In genomic region chr9:96632073-96632690, GRCm38 (mm10) we compare ENCODE assay signal across 8 mouse cellular contexts. TPM values are rescaled to one million over a fixed set of nuclear protein-coding genes. Genes with fewer than 3 reads are reported as not detected.
DNase-seq lines count a peak whose midpoint lies in the region; ATAC-seq and TF ChIP-seq lines count a peak whose summit lies in the region.

No protein-coding gene starts in this region.

- no peak for DNase-seq in left cerebral cortex, adult 2 months (ENCODE audit: extremely low spot score in 1 of 2, low spot score in 2 of 2)
- no peak for DNase-seq in left cerebral cortex, adult 9 months (ENCODE audit: low spot score in 2 of 2)
- peak; percentile 59 for DNase-seq in large intestine, adult 2 months (ENCODE audit: low read depth, low spot score)
- no peak for DNase-seq in thymus, postnatal 4 days
- no peak for DNase-seq in lung, postnatal 4 days
- no peak for DNase-seq in frontal cortex, postnatal 36 days (ENCODE audit: low spot score in 2 of 2)

- no peaks in the 10 kb centered on the region for H3K36me3 ChIP-seq in forebrain, embryonic 16.5 days (ENCODE audit: control insufficient read depth, insufficient read depth)
- no peaks in the 10 kb centered on the region for H3K36me3 ChIP-seq in neural tube, embryonic 15.5 days

- 57% methylated on average over 6 of the region's 6 CpGs for WGBS in forebrain, embryonic 16.5 days
- 28% methylated on average over 6 of the region's 6 CpGs for WGBS in large intestine, adult 2 months
- WGBS in neural tube, embryonic 15.5 days: 63% methylated on average over 6 of the region's 6 CpGs

- H3K9ac ChIP-seq in forebrain, embryonic 16.5 days (replicated peaks; ENCODE audit: low read depth, low read length): peak overlapping the region; percentile 97; the same call in 1 of the 2 replicates
- no peak overlapping the region for H3K9ac ChIP-seq in neural tube, embryonic 15.5 days (replicated peaks)

- peaks cover 9% of the 10 kb centered on the region for H3K4me1 ChIP-seq in forebrain, embryonic 16.5 days (replicated peaks; ENCODE audit: control insufficient read depth, insufficient read depth, low read length)
- H3K4me1 ChIP-seq in neural tube, embryonic 15.5 days: peaks cover 16% of the 10 kb centered on the region

- TF ChIP-seq CTCF in left cerebral cortex, adult 2 months (IDR thresholded peaks at IDR 0.05): no peak

- peak overlapping the region; percentile 55 for H3K4me3 ChIP-seq in left cerebral cortex, adult 2 months
- H3K4me3 ChIP-seq in forebrain, embryonic 16.5 days (replicated peaks; ENCODE audit: low read length): peak overlapping the region; percentile 91
- H3K4me3 ChIP-seq in neural tube, embryonic 15.5 days (replicated peaks): peak overlapping the region; percentile 76

- H3K27me3 ChIP-seq in forebrain, embryonic 16.5 days (replicated peaks; ENCODE audit: control insufficient read depth, insufficient read depth, low read length): no peaks in the 10 kb centered on the region
- 0 out of 2 replicates have a peak, but pooled peaks cover 3% of the 10 kb centered on the region for H3K27me3 ChIP-seq in neural tube, embryonic 15.5 days (replicated peaks)

- peak overlapping the region; percentile 94; the same call in 1 of the 2 replicates for H3K27ac ChIP-seq in left cerebral cortex, adult 2 months
- H3K27ac ChIP-seq in forebrain, embryonic 16.5 days (ENCODE audit: low read length): no peak overlapping the region
- H3K27ac ChIP-seq in neural tube, embryonic 15.5 days (replicated peaks): peak overlapping the region; percentile 96; the same call in 1 of the 2 replicates

- no peaks in the 10 kb centered on the region for H3K9me3 ChIP-seq in forebrain, embryonic 16.5 days (ENCODE audit: control insufficient read depth, low read length)
- no peaks in the 10 kb centered on the region for H3K9me3 ChIP-seq in neural tube, embryonic 15.5 days (replicated peaks)

- ATAC-seq in forebrain, embryonic 16.5 days: no peak
- no peak for ATAC-seq in neural tube, embryonic 15.5 days (ENCODE audit: low FRiP score)

- intact Hi-C loops in left cerebral cortex, adult 2 months (cut with DNase I): no loop called here

- peak overlapping the region; percentile 77 for H3K4me2 ChIP-seq in forebrain, embryonic 16.5 days (ENCODE audit: low read length)
- peak overlapping the region; percentile 72 for H3K4me2 ChIP-seq in neural tube, embryonic 15.5 days

RNA-seq across cellular contexts. Expression of gene Rasa2, which starts 0.8 kb away (rescaled TPM):
- 10 to 100 TPM; 40.5 to 43.9 TPM for total RNA-seq in left cerebral cortex, adult 2 months (2021)
- polyA plus RNA-seq in forebrain, embryonic 16.5 days (2015; fragmentation: Nextera tagmentation; extraction: Ambion mirVana): 19.6 and 22.8 TPM in 2 replicates
- 3.0 and 4.1 TPM in 2 replicates for polyA plus RNA-seq in large intestine, adult 2 months (2012; rRNA removed)
- polyA plus RNA-seq in neural tube, embryonic 15.5 days (2015; fragmentation: Nextera tagmentation; extraction: Ambion mirVana): 18.7 and 19.5 TPM in 2 replicates
